Mouse (Mus musculus) liver (tissue): ENCODE results near the gene Pnpla3.

ENCODE experiments used
- DNase-seq: peaks from one replicate; pipeline ENCODE4 v3.0.0-alpha.2; 2020; ENCODE audit warnings: mixed read lengths

Pnpla3 gene

GRCm38 (mm10) chr15:84217969-84218782 lies 50.5 kb downstream of the Pnpla3 start:
- peak; percentile 33 for DNase-seq

GRCm38 (mm10) chr15:84218783-84219271 lies 51.2 kb downstream of the Pnpla3 start:
- no peak for DNase-seq

- DNase-seq, result no peak
Measured at GRCm38 (mm10) chr15:84221539-84221938, 53.9 kb downstream of the Pnpla3 start.

GRCm38 (mm10) chr15:84223423-84223822 lies 55.8 kb downstream of the Pnpla3 start:
- no peak for DNase-seq

- DNase-seq, result no peak
Measured at GRCm38 (mm10) chr15:84224779-84225178, 57.1 kb downstream of the Pnpla3 start.

GRCm38 (mm10) chr15:84226918-84227317 lies 59.3 kb downstream of the Pnpla3 start:
- DNase-seq, result no peak

- DNase-seq, result peak; percentile 59
Measured at GRCm38 (mm10) chr15:84230661-84231060, 63.0 kb downstream of the Pnpla3 start.

GRCm38 (mm10) chr15:84231113-84231712 lies 63.6 kb downstream of the Pnpla3 start:
- DNase-seq, result peak; percentile 89

- peak; percentile 76 for DNase-seq
Measured at GRCm38 (mm10) chr15:84231721-84232561, 64.3 kb downstream of the Pnpla3 start, which contains the start of gene Parvb. Gene Parvb (plus strand): TSS chr15:84232043.

GRCm38 (mm10) chr15:84232609-84233008 lies 65.0 kb downstream of the Pnpla3 start:
- no peak for DNase-seq

GRCm38 (mm10) chr15:84234794-84235581 lies 67.4 kb downstream of the Pnpla3 start:
- DNase-seq, result no peak

GRCm38 (mm10) chr15:84235646-84236045 lies 68.0 kb downstream of the Pnpla3 start:
- peak; percentile 41 for DNase-seq
